Comparison of ENCODE assay signal across 22 mouse cellular contexts in genomic region chr11:16767984-16768383, GRCm38 (mm10). TPM values are rescaled to one million over a fixed set of nuclear protein-coding genes. Genes with fewer than 3 reads are reported as not detected.
A peak's percentile ranks its signal among the peaks of the same experiment; 100 is the strongest.
DNase-seq lines count a peak whose midpoint lies in the region; ATAC-seq and TF ChIP-seq lines count a peak whose summit lies in the region.
"Had no signal": no experiment of that assay in that cellular context is flagged by ENCODE, and none has a peak within 500 bp of the region (broad histone marks: within the 10 kb centered on the region; RNA-seq: fewer than 3 reads in every experiment).

No protein-coding gene starts in this region.

- peaks cover 79% of the 10 kb centered on the region for H3K36me3 ChIP-seq in liver, adult 2 months (ENCODE audit: control insufficient read depth, insufficient read depth, low read length)
- H3K36me3 ChIP-seq in liver, postnatal 0 days (replicated peaks; ENCODE audit: insufficient read depth, low read length) = no peaks in the 10 kb centered on the region
- H3K36me3 ChIP-seq: embryonic facial prominence, embryonic 10.5 days; G1E; heart, embryonic 15.5 days; hindbrain, embryonic 13.5 days had no signal

- no peak for ATAC-seq in liver, postnatal 0 days
- ATAC-seq in inflammation-experienced regulatory T-cells, adult 6 months = peak; percentile 56
- ATAC-seq: forebrain, embryonic 13.5 days; forebrain, postnatal 0 days; hindbrain, postnatal 0 days had no signal

- H3K4me2 ChIP-seq in liver, postnatal 0 days (ENCODE audit: low read depth, low read length) = no peak overlapping the region
- H3K4me2 ChIP-seq: forebrain, embryonic 13.5 days; heart, embryonic 11.5 days; heart, embryonic 15.5 days; hindbrain, embryonic 13.5 days had no signal

- no peak for TF ChIP-seq POLR2A in liver, adult 2 months (IDR thresholded peaks at IDR 0.05; ENCODE audit: extremely low read depth, insufficient read depth, low read length)

- WGBS in liver, adult 2 months = 58% methylated on average over 2 of the region's 2 CpGs
- 50% methylated on average over 2 of the region's 2 CpGs for WGBS in liver, postnatal 0 days (ENCODE audit: insufficient replicate concordance)

- no peak overlapping the region; the same call in 1 of the 2 replicates for H3K27ac ChIP-seq in liver, adult 2 months (replicated peaks; ENCODE audit: insufficient read depth, low read depth, low read length)
- no peak overlapping the region for H3K27ac ChIP-seq in liver, postnatal 0 days (ENCODE audit: low read depth)
- H3K27ac ChIP-seq: embryonic facial prominence, embryonic 10.5 days; forebrain, embryonic 13.5 days; heart, embryonic 15.5 days; hindbrain, embryonic 13.5 days; hindbrain, postnatal 0 days had no signal

- H3K4me3 ChIP-seq in liver, adult 2 months (ENCODE audit: insufficient read depth, low read depth, low read length) = no peak overlapping the region
- no peak overlapping the region for H3K4me3 ChIP-seq in liver, postnatal 0 days (ENCODE audit: low read depth, low read length)
- H3K4me3 ChIP-seq: embryonic facial prominence, embryonic 10.5 days; forebrain, embryonic 13.5 days; heart, embryonic 15.5 days; hindbrain, embryonic 13.5 days had no signal

- H3K9ac ChIP-seq in liver, adult 2 months (ENCODE audit: low read depth, low read length) = no peak overlapping the region
- no peak overlapping the region for H3K9ac ChIP-seq in liver, postnatal 0 days (replicated peaks)
- H3K9ac ChIP-seq: forebrain, embryonic 13.5 days; forebrain, postnatal 0 days; heart, embryonic 15.5 days; hindbrain, embryonic 13.5 days had no signal

- DNase-seq in liver, adult 2 months (ENCODE audit: extremely low read depth, low read depth, low spot score) = peak; percentile 13
- DNase-seq in liver, postnatal 0 days = no peak
- peak; percentile 12 for DNase-seq in thymus, postnatal 14 days
- DNase-seq in thymus, postnatal 4 days = no peak
- no peak for DNase-seq in urinary bladder, adult 2 months (ENCODE audit: low spot score)
- DNase-seq in MN1 (ENCODE audit: low spot score) = no peak
- DNase-seq: adrenal gland, postnatal 14 days; cerebellum, adult 18-20 months; cerebellum, adult 9-11 months; forebrain, postnatal 0 days; gastrocnemius, postnatal 25 days; heart, adult 18-20 months; heart, postnatal 14 days had no signal

- no peak for TF ChIP-seq EP300 in liver, postnatal 0 days (IDR thresholded peaks at IDR 0.05; ENCODE audit: low read depth)

- peaks cover 52% of the 10 kb centered on the region for H3K4me1 ChIP-seq in liver, adult 2 months (ENCODE audit: control insufficient read depth, insufficient read depth, low read length)
- peaks cover 18% of the 10 kb centered on the region for H3K4me1 ChIP-seq in liver, postnatal 0 days (ENCODE audit: insufficient read depth)

- peaks cover 43% of the 10 kb centered on the region for H3K79me2 ChIP-seq in liver, adult 2 months (ENCODE audit: control insufficient read depth, insufficient read depth, low read length)

- TF ChIP-seq CTCF in liver, adult 2 months (IDR thresholded peaks at IDR 0.05; ENCODE audit: low read depth, low read length) = no peak
- TF ChIP-seq CTCF in liver, postnatal 0 days (IDR thresholded peaks at IDR 0.05; ENCODE audit: low read depth) = no peak

- no peaks in the 10 kb centered on the region for H3K27me3 ChIP-seq in liver, adult 2 months (ENCODE audit: control insufficient read depth, insufficient read depth, low read length)
- H3K27me3 ChIP-seq in liver, postnatal 0 days (ENCODE audit: insufficient read depth, low read length) = no peaks in the 10 kb centered on the region
- H3K27me3 ChIP-seq: forebrain, embryonic 13.5 days; heart, embryonic 15.5 days; hindbrain, embryonic 13.5 days had no signal

- H3K9me3 ChIP-seq in liver, postnatal 0 days (ENCODE audit: low read length) = no peaks in the 10 kb centered on the region
- H3K9me3 ChIP-seq: embryonic facial prominence, embryonic 10.5 days; forebrain, embryonic 13.5 days; G1E; heart, embryonic 15.5 days; hindbrain, embryonic 13.5 days had no signal

RNA-seq across cellular contexts. Expression of gene Egfr, which starts 16.0 kb away (rescaled TPM):
- 193 and 198 TPM in 2 replicates for total RNA-seq in liver, adult 2 months (2014; rRNA removed)
- 117 and 215 TPM in 2 replicates for polyA plus RNA-seq in liver, adult 2 months (2012; rRNA removed)
- polyA plus RNA-seq in liver, postnatal 0 days (2015; fragmentation: Nextera tagmentation; extraction: Ambion mirVana) = 25.1 and 26.3 TPM in 2 replicates
- not detected for polyA plus RNA-seq in inflammation-experienced regulatory T-cells, adult 6 months (2017; shearing (Covaris generic))
- polyA plus RNA-seq in urinary bladder, adult 2 months (2012; rRNA removed) = 9.1 and 10.4 TPM in 2 replicates
- total RNA-seq: hematopoietic stem cell, adult 5-6 weeks had no signal
- polyA plus RNA-seq: G1E had no signal

Comparison
In these comparisons a context has a peak if more than half of its experiments do, and no peak if none do; other contexts are left out.
1. DNase-seq: peak in liver, adult 2 months (single experiment) and thymus, postnatal 14 days (single experiment); none in liver, postnatal 0 days (single experiment), thymus, postnatal 4 days (single experiment), urinary bladder, adult 2 months (single experiment) and MN1 (single experiment).